Mouse (Mus musculus): ENCODE data around the gene Ccdc103. TPM values are rescaled to one million over a fixed set of nuclear protein-coding genes. Genes with fewer than 3 reads are reported as not detected.

Ccdc103 gene
- total RNA-seq, 2 experiments from 2014 or later, result not detected

Other genes starting within 250 kb of the Ccdc103 start
- not detected for gene Meioc, start 217.5 kb upstream of the Ccdc103 start, total RNA-seq (2021)
- 10 to 100 TPM; 19.6 to 24.9 TPM for gene Ccdc43, start 183.4 kb upstream of the Ccdc103 start, total RNA-seq (2021)
- 1 to 10 TPM; 4.1 to 6.2 TPM for gene Adam11, start 119.8 kb upstream of the Ccdc103 start, total RNA-seq (2021)
- 10 to 100 TPM; 23.6 to 33.0 TPM for gene Gjc1, start 61.5 kb upstream of the Ccdc103 start, total RNA-seq (2021)
- gene Higd1b, start 45.4 kb upstream of the Ccdc103 start, total RNA-seq (2021), result 10 to 100 TPM; 12.7 to 17.0 TPM
- gene Eftud2, start 219 bp upstream of the Ccdc103 start, total RNA-seq (2021), result 10 to 100 TPM; 32.7 to 37.9 TPM
- not detected for gene Fam187a, start 4.0 kb downstream of the Ccdc103 start, total RNA-seq (2021)
- under 1 TPM; 0.19 to 0.31 TPM for gene Gfap, start 19.7 kb downstream of the Ccdc103 start, total RNA-seq (2021)
- under 1 TPM; 0.42 to 0.79 TPM for gene Kif18b, start 43.9 kb downstream of the Ccdc103 start, total RNA-seq (2021)
- not detected for gene C1ql1, start 65.5 kb downstream of the Ccdc103 start, total RNA-seq (2021)
- 10 to 100 TPM; 65.2 to 68.7 TPM for gene Nmt1, start 147.0 kb downstream of the Ccdc103 start, total RNA-seq (2021)
- gene Dcakd, start 147.1 kb downstream of the Ccdc103 start, total RNA-seq (2021), result 10 to 100 TPM; 70.4 to 81.3 TPM
- 10 to 100 TPM; 16.1 to 18.3 TPM for gene Plcd3, start 220.5 kb downstream of the Ccdc103 start, total RNA-seq (2021)
- gene Acbd4, start 220.5 kb downstream of the Ccdc103 start, total RNA-seq (2021), result 10 to 100 TPM; 37.4 to 41.4 TPM
- gene Hexim1, start 235.0 kb downstream of the Ccdc103 start, total RNA-seq (2021), result 10 to 100 TPM; 18.0 to 20.5 TPM